Mouse (Mus musculus): ENCODE results near the gene Fam193a.

The Fam193a gene

DNA sequence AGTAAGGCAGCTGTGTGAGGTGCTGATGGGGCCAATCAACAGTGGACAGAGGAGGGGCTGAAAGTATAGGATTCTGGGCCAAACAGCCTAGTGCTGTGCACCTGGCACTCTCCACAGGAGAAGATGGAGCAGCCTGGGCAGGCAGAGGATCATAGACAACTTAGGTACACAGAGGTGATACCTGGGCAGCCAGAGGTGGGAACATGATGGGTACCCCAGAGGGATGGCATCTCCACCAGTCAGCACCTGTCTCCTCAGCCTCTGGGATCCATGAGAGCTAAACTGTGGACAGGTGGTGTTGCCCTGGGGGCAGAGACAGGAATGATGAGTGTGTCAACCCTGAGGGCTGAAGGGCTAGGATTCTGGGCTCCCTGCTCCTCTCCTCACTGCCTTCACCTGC lies 154.8 kb downstream of the Fam193a start:
- DNase-seq: no peak

DNA sequence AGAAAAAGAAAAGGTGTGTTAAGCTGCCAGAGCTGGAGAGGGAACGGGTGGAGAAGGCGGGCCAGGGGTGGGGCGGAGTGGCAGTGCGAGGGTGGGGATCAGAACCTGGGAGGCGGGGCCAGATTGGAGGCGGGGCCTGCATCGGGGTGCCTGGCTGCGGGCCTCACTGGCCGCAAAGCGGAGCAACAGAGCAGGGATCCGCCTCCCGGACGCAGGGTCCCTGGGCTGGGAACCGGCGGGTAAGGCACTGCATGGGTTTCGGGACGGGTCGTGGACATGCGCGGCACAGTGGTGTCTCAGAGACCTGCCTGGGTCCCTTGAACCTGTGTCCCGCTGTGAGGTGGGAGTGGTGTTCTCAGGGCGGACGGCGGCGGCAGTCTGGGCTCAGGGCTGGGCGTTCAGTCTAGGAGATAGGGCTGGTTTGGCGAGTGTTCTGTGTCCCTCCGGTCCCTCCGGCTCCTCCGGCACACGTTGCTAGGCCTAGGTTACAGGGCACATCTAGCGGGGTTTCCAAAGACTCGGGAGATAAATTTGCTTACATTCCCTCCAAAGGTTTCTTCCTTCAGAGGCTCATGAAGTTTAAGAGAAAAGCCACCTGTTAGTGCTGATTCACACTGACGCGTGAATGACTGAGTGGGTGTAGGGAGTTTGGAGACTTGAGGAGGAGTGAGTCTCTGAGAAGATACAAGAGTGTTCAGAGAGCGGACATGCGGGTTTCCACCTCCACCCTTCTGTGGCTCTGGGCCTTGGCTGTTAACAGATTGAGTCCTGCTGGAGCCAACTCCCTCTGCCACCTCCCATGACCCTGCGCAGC lies 156.1 kb downstream of the Fam193a start, which contains the start of gene Sh3bp2:
Gene Sh3bp2, plus strand, starts transcription at position 176 of the 814 bp plus-strand sequence.
- peak; percentile 98 for DNase-seq

DNA sequence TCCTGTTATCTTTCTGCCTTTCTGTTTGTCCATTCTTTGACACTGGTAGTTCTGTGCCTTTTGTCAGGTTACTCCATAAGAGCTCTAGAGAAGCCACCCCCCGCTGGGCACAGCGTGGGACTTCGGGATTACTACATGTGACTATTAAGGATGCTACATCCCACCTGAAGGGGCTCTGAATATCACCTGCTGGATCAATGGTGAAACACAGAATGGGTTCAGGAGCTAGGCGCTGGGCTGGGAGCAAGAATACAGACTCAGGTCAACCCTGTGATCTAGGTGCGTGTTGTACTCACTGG lies 156.7 kb downstream of the Fam193a start:
- DNase-seq: no peak

DNA sequence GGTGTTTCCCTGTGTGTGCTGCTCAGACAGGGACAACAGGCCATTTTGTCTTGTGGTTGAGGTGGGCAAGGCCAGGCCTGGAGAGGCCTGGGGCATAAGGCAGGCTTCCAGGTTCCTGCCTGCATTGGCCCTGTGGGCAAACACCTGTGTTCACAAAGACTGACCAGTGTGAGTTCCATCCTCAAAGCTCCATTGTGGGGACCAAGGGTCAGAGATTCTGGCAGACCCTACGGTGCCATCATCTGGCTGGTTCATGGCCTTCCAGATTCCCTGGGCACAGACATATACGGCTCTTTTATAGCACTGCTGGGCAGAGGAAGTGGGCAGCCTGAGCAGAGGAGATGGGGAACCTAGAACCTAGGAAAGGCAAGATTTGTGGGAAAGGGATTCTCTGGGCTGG lies 157.6 kb downstream of the Fam193a start:
- DNase-seq: no peak

DNA sequence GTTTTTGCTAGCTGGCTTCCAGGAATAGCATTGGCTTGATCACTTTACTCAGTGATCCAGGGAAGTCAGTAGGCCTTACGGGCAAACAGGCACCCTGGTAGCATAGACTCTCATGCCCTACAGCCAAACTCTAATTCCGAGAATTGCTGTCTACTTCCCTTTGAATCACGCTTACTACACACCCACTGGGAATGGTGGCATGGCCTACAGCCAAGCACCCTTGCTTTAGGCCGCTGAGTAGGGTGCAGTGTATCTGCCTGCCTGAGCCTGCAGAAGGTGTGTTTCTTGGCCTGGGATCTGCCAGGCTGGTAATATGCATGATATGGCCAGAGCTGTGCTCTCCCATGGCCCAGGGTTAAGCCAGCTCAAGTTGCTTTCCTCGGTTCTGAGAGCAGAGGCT lies 159.0 kb downstream of the Fam193a start:
- DNase-seq: no peak

DNA sequence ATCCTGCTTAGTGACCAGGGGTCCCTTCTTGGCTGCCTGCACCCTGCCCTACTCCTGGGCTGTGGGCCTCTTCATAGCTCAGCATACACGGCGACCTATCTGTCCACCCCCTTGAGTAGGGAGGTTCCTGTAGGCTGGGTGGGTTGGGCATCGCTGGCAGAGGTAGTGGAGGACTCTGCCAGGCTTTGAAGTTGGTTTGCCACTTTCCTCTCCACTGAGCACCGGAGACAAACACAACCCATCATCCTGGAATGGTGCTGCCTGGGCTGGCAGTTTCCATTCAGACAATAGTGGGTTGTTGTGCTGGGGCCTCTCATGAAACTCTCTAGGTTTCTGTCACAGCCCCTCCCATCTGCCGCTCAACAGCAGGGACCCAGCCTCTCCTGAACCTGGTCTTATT lies 160.4 kb downstream of the Fam193a start:
- DNase-seq: no peak

DNA sequence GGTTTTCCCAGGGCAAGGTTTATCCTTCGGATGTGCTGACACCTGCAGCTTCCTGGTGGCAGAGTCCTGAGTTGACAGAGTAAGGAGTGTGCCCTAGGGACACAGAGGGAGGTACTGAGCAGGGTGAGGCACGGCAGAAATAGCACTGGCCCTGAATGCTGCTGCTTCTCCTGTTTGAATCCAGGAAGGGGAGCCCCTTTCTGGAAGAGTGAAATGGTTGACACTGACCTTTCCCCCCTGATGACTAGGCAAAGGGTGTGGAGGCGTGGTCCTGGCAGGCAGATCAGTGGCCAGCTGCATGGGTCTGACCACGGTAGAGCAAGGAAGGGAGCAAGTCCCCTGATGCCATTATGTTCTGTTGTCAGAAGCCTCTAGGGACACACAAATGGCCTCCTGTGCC lies 161.0 kb downstream of the Fam193a start:
- no peak for DNase-seq

DNA sequence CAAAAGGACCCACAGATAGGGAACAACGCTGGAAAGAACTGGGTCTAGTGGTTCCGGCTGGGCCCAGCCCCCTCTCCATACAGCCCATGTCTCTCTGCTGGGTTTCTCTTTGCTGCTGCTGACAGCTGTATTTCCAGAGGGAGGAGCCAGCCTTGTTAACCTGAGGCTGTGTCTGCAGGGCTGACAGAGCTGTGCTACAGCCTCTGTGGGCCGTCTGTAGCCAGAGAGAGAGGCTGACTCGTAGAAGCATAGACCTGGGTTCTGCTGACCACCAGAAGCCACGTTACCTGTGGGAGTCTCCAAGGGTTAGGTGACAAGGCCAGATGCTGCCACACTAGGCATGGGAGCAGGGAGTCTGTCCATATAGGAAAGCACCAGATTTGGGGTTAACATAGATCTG lies 163.3 kb downstream of the Fam193a start:
- DNase-seq: no peak

DNA sequence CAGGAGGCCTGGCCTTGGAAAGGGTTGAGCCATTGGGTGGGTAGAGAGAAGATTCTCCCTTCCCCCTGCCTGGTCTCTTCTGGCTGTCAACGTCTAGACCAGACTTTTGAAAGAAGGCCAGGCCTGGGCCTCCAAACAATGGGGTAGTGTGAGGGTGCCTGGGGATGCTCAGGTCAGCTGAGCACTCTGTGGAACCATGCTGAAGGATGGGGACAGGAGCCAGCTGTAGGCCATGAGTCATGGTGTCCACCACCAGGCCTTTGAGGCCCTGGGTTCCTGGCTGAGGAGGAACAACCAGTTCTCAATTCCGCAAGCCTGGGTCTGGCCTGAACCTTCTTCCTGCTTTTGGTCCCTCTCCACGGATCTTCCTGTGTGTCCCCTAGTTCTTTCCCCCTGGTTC lies 164.1 kb downstream of the Fam193a start:
- peak; percentile 53 for DNase-seq

DNA sequence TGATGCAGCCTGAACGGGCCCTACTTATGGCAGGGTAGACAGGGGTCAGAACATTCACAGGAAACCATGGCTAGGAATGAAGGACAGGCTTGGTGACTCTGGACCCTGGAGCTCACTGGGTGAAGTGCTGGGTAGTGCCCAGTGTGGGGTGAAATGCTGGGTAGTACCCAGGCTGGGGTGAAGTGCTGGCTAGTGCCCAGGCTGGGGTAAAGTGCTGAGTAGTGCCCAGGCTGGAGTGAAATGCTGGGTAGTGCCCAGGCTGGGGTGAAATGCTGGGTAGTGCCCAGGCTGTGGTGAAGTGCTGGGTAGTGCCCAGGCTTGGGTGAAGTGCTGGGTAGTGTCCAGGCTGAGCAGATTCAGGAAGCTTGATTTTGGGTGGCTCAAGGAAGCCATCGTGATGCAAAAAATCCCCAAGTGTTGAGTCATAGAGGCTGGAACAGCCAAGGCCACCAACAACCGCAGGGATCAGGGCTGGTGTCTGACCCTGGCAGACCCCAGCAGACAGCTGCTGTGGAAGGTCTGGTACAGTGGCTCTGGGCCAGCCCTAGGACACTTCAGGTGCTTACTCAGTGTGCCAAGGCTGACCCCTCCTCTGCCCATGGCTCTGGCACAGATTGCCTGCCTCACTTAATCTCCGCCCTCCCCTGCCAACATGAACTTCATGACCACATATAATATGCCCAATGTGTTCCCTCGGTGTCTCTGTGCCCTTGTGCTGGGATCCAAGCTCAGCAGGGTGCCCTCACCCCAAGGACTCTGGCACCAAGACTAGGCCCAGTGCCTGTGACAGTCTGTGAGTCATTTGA lies 165.2 kb downstream of the Fam193a start:
- DNase-seq: peak; percentile 62

DNA sequence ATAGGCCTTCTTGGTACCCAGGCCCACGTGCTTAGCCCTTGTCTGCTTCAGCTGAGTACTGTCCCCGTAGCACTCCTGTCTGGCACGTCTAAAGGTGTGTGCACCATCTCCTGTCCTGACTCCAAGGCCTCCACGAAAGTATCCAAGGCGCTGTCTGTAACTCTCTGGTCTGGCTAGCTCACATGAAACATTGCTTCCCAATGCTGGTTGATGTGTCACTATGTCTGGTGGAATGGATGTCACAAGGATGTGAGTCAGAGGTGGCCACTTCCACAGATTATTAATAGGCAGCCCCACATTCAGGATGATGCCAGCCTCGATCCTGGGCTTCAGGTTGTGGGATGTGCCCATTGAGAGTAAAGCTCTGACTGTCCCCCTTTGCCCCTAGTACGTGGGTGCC lies 166.1 kb downstream of the Fam193a start:
- no peak for DNase-seq
